Mouse (Mus musculus) neural tube, embryonic 12.5 days (tissue): ENCODE measurements around the gene Gm20388. TPM values are rescaled to one million over a fixed set of nuclear protein-coding genes. Genes with fewer than 3 reads are reported as not detected.
A peak's percentile ranks its signal among the peaks of the same experiment; 100 is the strongest.

Experiments
- ATAC-seq: fragments of 200-750 bp; cut with Nextera tagmentation; 2 replicates; pipeline ENCODE4 v1.8.0; 2017; ENCODE audit warnings: low read depth, mild to moderate bottlenecking, moderate TSS enrichment, moderate library complexity; ENCODE audit not compliant: low FRiP score
- H3K27ac ChIP-seq: fragments of 300-500 bp; sonication (generic); 2 replicates; pipeline ENCODE4 v1.5.1; 2016
- H3K27me3 ChIP-seq: fragments of 300-500 bp; sonication (generic); replicated peaks from 2 replicates; pipeline ENCODE4 v1.6.1; 2016; ENCODE audit warnings: mild to moderate bottlenecking
- H3K36me3 ChIP-seq: fragments of 300-500 bp; sonication (generic); 2 replicates; pipeline ENCODE4 v1.6.1; 2016; ENCODE audit warnings: mild to moderate bottlenecking
- H3K4me1 ChIP-seq: fragments of 300-500 bp; sonication (generic); 2 replicates; pipeline ENCODE4 v1.6.1; 2016
- H3K4me2 ChIP-seq: fragments of 300-500 bp; sonication (generic); replicated peaks from 2 replicates; pipeline ENCODE4 v1.6.1; 2016; ENCODE audit warnings: mild to moderate bottlenecking
- H3K4me3 ChIP-seq: fragments of 300-500 bp; sonication (generic); 2 replicates; pipeline ENCODE4 v1.5.1; 2016
- H3K9ac ChIP-seq: fragments of 300-500 bp; sonication (generic); 2 replicates; pipeline ENCODE4 v1.6.1; 2016; ENCODE audit warnings: mild to moderate bottlenecking
- H3K9me3 ChIP-seq: fragments of 300-500 bp; sonication (generic); 2 replicates; pipeline ENCODE4 v1.6.1; 2016; ENCODE audit warnings: mild to moderate bottlenecking
- WGBS: fragments of 180-500 bp; shearing (Covaris S2); methylation state at CpG from one replicate; pipeline ENCODE4 v1.1.7; 2016; 5-methylcytosine and 5-hydroxymethylcytosine counted together
- polyA plus RNA-seq: library from polyadenylated mRNA; unstranded; fragments of >200 nt; fragmentation: Nextera tagmentation; extraction: Ambion mirVana; gene quantifications from 2 replicates; pipeline ENCODE4 v1.2.1, GENCODE M21; 2016

Gene Gm20388
- polyA plus RNA-seq, 1 experiment from 2014 or later = not detected

GRCm38 (mm10) chr8:120188510-120188909 is 277.9 kb downstream of the Gm20388 start:
- H3K36me3 ChIP-seq = no peaks in the 10 kb centered on the region
- no peak overlapping the region for H3K4me3 ChIP-seq
- H3K4me1 ChIP-seq = peaks cover 41% of the 10 kb centered on the region
- ATAC-seq = no peak
- no peaks in the 10 kb centered on the region for H3K27me3 ChIP-seq
- H3K27ac ChIP-seq = no peak overlapping the region
- H3K9ac ChIP-seq = 0 out of 2 replicates have a peak overlapping the region, but pooled peaks have one; percentile 8
- no peak overlapping the region for H3K4me2 ChIP-seq
- no peaks in the 10 kb centered on the region for H3K9me3 ChIP-seq
- WGBS = 89% methylated on average over 6 of the region's 6 CpGs

- peaks cover 34% of the 10 kb centered on the region for H3K4me1 ChIP-seq
- H3K9me3 ChIP-seq = no peaks in the 10 kb centered on the region
Observed at GRCm38 (mm10) chr8:120189440-120189839, 278.8 kb downstream of the Gm20388 start.

GRCm38 (mm10) chr8:120190107-120190809 is 279.6 kb downstream of the Gm20388 start:
- WGBS = 80% methylated on average over 17 of the region's 17 CpGs
- no peaks in the 10 kb centered on the region for H3K9me3 ChIP-seq
- no peak overlapping the region for H3K9ac ChIP-seq
- H3K36me3 ChIP-seq = no peaks in the 10 kb centered on the region
- H3K4me2 ChIP-seq = no peak overlapping the region
- H3K4me3 ChIP-seq = no peak overlapping the region
- H3K27me3 ChIP-seq = no peaks in the 10 kb centered on the region
- ATAC-seq = 0 out of 2 replicates have a peak, but pooled peaks have one; percentile 5
- no peak overlapping the region for H3K27ac ChIP-seq
- peaks cover 26% of the 10 kb centered on the region for H3K4me1 ChIP-seq

More at GRCm38 (mm10) chr8:120189440-120189839, 278.8 kb downstream of the Gm20388 start:
- H3K9ac ChIP-seq = no peak overlapping the region
- no peak overlapping the region for H3K4me2 ChIP-seq
- no peak overlapping the region for H3K4me3 ChIP-seq
- no peaks in the 10 kb centered on the region for H3K36me3 ChIP-seq
- WGBS = 87% methylated on average over 6 of the region's 6 CpGs
- H3K27me3 ChIP-seq = no peaks in the 10 kb centered on the region
- no peak overlapping the region for H3K27ac ChIP-seq
- ATAC-seq = no peak

- H3K4me1 ChIP-seq = peaks cover 19% of the 10 kb centered on the region
- peak overlapping the region; percentile 4; the same call in 1 of the 2 replicates for H3K9ac ChIP-seq
- H3K4me3 ChIP-seq = no peak overlapping the region
- peak overlapping the region; percentile 15; the same call in 1 of the 2 replicates for H3K27ac ChIP-seq
- H3K36me3 ChIP-seq = no peaks in the 10 kb centered on the region
- H3K9me3 ChIP-seq = no peaks in the 10 kb centered on the region
- peak overlapping the region; percentile 46 for H3K4me2 ChIP-seq
- peak; percentile 81 for ATAC-seq
- H3K27me3 ChIP-seq = no peaks in the 10 kb centered on the region
- WGBS = 32% methylated on average over 19 of the region's 20 CpGs
Observed at GRCm38 (mm10) chr8:120190810-120191413, 280.3 kb downstream of the Gm20388 start.

GRCm38 (mm10) chr8:120191633-120192032 is 281.0 kb downstream of the Gm20388 start:
- Histone ChIP-seq H3K9me3 (no peaks in the 10 kb centered on the region), H3K27me3 (no peaks in the 10 kb centered on the region), H3K4me1 (peaks cover 12% of the 10 kb centered on the region), H3K27ac (0 out of 2 replicates have a peak overlapping the region, but pooled peaks have one; percentile 15), H3K9ac (no peak overlapping the region), H3K36me3 (no peaks in the 10 kb centered on the region), H3K4me2 (peak overlapping the region; percentile 46; the same call in 1 of the 2 replicates), H3K4me3 (no peak overlapping the region)
- no peak for ATAC-seq
- WGBS = 84% methylated on average over 5 of the region's 5 CpGs

GRCm38 (mm10) chr8:120192118-120192517 is 281.5 kb downstream of the Gm20388 start:
- WGBS = 98% methylated on average over 5 of the region's 5 CpGs
- Histone ChIP-seq H3K36me3 (no peaks in the 10 kb centered on the region), H3K4me1 (peaks cover 10% of the 10 kb centered on the region), H3K9ac (no peak overlapping the region), H3K27ac (0 out of 2 replicates have a peak overlapping the region, but pooled peaks have one; percentile 3), H3K4me2 (no peak overlapping the region), H3K4me3 (no peak overlapping the region), H3K27me3 (no peaks in the 10 kb centered on the region), H3K9me3 (no peaks in the 10 kb centered on the region)
- ATAC-seq = no peak

GRCm38 (mm10) chr8:120201351-120201750 is 290.7 kb downstream of the Gm20388 start:
- H3K9ac ChIP-seq = no peak overlapping the region
- no peaks in the 10 kb centered on the region for H3K4me1 ChIP-seq
- H3K4me3 ChIP-seq = no peak overlapping the region
- peaks cover 8% of the 10 kb centered on the region; the same call in 1 of the 2 replicates for H3K9me3 ChIP-seq
- no peaks in the 10 kb centered on the region for H3K36me3 ChIP-seq
- H3K27ac ChIP-seq = no peak overlapping the region
- no peak overlapping the region for H3K4me2 ChIP-seq
- ATAC-seq = no peak
- WGBS = 81% methylated on average over 6 of the region's 6 CpGs
- no peaks in the 10 kb centered on the region for H3K27me3 ChIP-seq

- Histone ChIP-seq H3K27ac (no peak overlapping the region), H3K36me3 (no peaks in the 10 kb centered on the region), H3K4me3 (no peak overlapping the region), H3K27me3 (no peaks in the 10 kb centered on the region), H3K9ac (no peak overlapping the region), H3K4me2 (no peak overlapping the region), H3K9me3 (peaks cover 8% of the 10 kb centered on the region; the same call in 1 of the 2 replicates), H3K4me1 (no peaks in the 10 kb centered on the region)
- 77% methylated on average over 3 of the region's 3 CpGs for WGBS
- ATAC-seq = no peak
Observed at GRCm38 (mm10) chr8:120202546-120202945, 291.9 kb downstream of the Gm20388 start.

- Histone ChIP-seq H3K9me3 (peaks cover 5% of the 10 kb centered on the region; the same call in 1 of the 2 replicates), H3K4me3 (no peak overlapping the region), H3K4me2 (no peak overlapping the region), H3K36me3 (no peaks in the 10 kb centered on the region), H3K27ac (no peak overlapping the region), H3K9ac (no peak overlapping the region), H3K27me3 (no peaks in the 10 kb centered on the region), H3K4me1 (peaks cover 6% of the 10 kb centered on the region; the same call in 1 of the 2 replicates)
- no peak for ATAC-seq
- 73% methylated on average over 7 of the region's 7 CpGs for WGBS
Observed at GRCm38 (mm10) chr8:120204736-120205360, 294.2 kb downstream of the Gm20388 start.

- H3K4me3 ChIP-seq = no peak overlapping the region
- no peak overlapping the region for H3K27ac ChIP-seq
- no peak overlapping the region for H3K4me2 ChIP-seq
- 83% methylated on average over 9 of the region's 9 CpGs for WGBS
- no peaks in the 10 kb centered on the region for H3K36me3 ChIP-seq
- no peak for ATAC-seq
- no peak overlapping the region for H3K9ac ChIP-seq
- H3K9me3 ChIP-seq = no peaks in the 10 kb centered on the region
- H3K27me3 ChIP-seq = no peaks in the 10 kb centered on the region
- peaks cover 11% of the 10 kb centered on the region for H3K4me1 ChIP-seq
Observed at GRCm38 (mm10) chr8:120205916-120206315, 295.3 kb downstream of the Gm20388 start.

- no peak overlapping the region for H3K4me2 ChIP-seq
- H3K9me3 ChIP-seq = no peaks in the 10 kb centered on the region
- no peaks in the 10 kb centered on the region for H3K36me3 ChIP-seq
- no peak overlapping the region for H3K4me3 ChIP-seq
- no peak for ATAC-seq
- 83% methylated on average over 8 of the region's 8 CpGs for WGBS
- H3K27ac ChIP-seq = no peak overlapping the region
- no peaks in the 10 kb centered on the region for H3K27me3 ChIP-seq
- H3K9ac ChIP-seq = no peak overlapping the region
- peaks cover 20% of the 10 kb centered on the region for H3K4me1 ChIP-seq
Observed at GRCm38 (mm10) chr8:120207364-120207763, 296.7 kb downstream of the Gm20388 start.

GRCm38 (mm10) chr8:120208113-120208512 is 297.5 kb downstream of the Gm20388 start:
- no peak overlapping the region for H3K27ac ChIP-seq
- H3K27me3 ChIP-seq = no peaks in the 10 kb centered on the region
- H3K9ac ChIP-seq = no peak overlapping the region
- no peak overlapping the region for H3K4me3 ChIP-seq
- no peak for ATAC-seq
- no peaks in the 10 kb centered on the region for H3K9me3 ChIP-seq
- WGBS = 74% methylated on average over 11 of the region's 11 CpGs
- H3K4me1 ChIP-seq = peaks cover 20% of the 10 kb centered on the region
- no peak overlapping the region for H3K4me2 ChIP-seq
- no peaks in the 10 kb centered on the region for H3K36me3 ChIP-seq
